ENCODE assay signal across 20 mouse cellular contexts in the genomic region with DNA sequence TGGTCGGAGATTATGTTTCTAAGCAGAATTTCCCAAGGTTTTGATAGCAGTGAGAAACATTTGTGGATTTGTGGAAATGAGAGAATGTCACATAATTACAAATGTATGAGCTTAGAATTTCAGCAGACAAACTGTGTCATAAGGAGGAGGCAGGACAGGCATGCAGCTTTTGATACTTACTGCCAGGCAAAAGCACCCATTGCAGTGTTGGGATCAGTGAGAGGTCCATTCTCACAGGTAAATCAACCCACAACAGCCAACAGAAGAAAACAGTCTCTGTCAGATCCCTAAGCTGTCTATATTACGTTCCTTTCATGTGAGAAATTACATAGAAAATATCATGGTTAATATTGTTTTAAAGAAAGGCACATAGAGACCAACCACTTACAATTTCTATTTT. TPM values are rescaled to one million over a fixed set of nuclear protein-coding genes. Genes with fewer than 3 reads are reported as not detected.
"Had no signal": no experiment of that assay in that cellular context is flagged by ENCODE, and none has a peak within 500 bp of the region (broad histone marks: within the 10 kb centered on the region; RNA-seq: fewer than 3 reads in every experiment).

No protein-coding gene starts in this region.

- DNase-seq: kidney, adult 8-10 months; kidney, postnatal 10 days; kidney, postnatal 36 days; layer of hippocampus, postnatal 36 days; liver, embryonic 13.5 days; lung, adult 2 months; lung, postnatal 14 days; right cerebral cortex, postnatal 25 days; spleen, adult 18-20 months; thymus, postnatal 25 days had no signal

- H3K36me3 ChIP-seq: kidney, embryonic 15.5 days; liver, embryonic 13.5 days; midbrain, embryonic 12.5 days; midbrain, embryonic 15.5 days; neural tube, embryonic 12.5 days; neural tube, embryonic 15.5 days; stomach, embryonic 15.5 days had no signal

- H3K4me2 ChIP-seq: kidney, embryonic 15.5 days; liver, embryonic 13.5 days; midbrain, embryonic 12.5 days; midbrain, embryonic 15.5 days; neural tube, embryonic 12.5 days; neural tube, embryonic 15.5 days; stomach, embryonic 15.5 days had no signal

- H3K27me3 ChIP-seq: kidney, embryonic 15.5 days; liver, embryonic 13.5 days; midbrain, embryonic 12.5 days; midbrain, embryonic 15.5 days; neural tube, embryonic 12.5 days; neural tube, embryonic 15.5 days; stomach, embryonic 15.5 days had no signal

- H3K9me3 ChIP-seq: kidney, embryonic 15.5 days; liver, embryonic 13.5 days; midbrain, embryonic 12.5 days; midbrain, embryonic 15.5 days; neural tube, embryonic 12.5 days; neural tube, embryonic 15.5 days; stomach, embryonic 15.5 days had no signal

- H3K9ac ChIP-seq: kidney, embryonic 15.5 days; liver, embryonic 13.5 days; midbrain, embryonic 12.5 days; midbrain, embryonic 15.5 days; neural tube, embryonic 12.5 days; neural tube, embryonic 15.5 days; stomach, embryonic 15.5 days had no signal

- H3K27ac ChIP-seq: kidney, embryonic 15.5 days; left cerebral cortex, adult 2 months; liver, embryonic 13.5 days; macrophage; midbrain, embryonic 12.5 days; midbrain, embryonic 15.5 days; neural tube, embryonic 12.5 days; neural tube, embryonic 15.5 days; stomach, embryonic 15.5 days had no signal

- H3K4me3 ChIP-seq: kidney, embryonic 15.5 days; left cerebral cortex, adult 2 months; liver, embryonic 13.5 days; midbrain, embryonic 12.5 days; midbrain, embryonic 15.5 days; neural tube, embryonic 12.5 days; neural tube, embryonic 15.5 days; stomach, embryonic 15.5 days had no signal

- ATAC-seq: midbrain, embryonic 15.5 days had no signal

- H3K4me1 ChIP-seq: kidney, embryonic 15.5 days; midbrain, embryonic 12.5 days; midbrain, embryonic 15.5 days; neural tube, embryonic 12.5 days; neural tube, embryonic 15.5 days; stomach, embryonic 15.5 days had no signal

RNA-seq across cellular contexts. Expression of a gene that starts 19.3 kb away (rescaled TPM):
- polyA plus RNA-seq: liver, adult 2 months; liver, embryonic 16.5 days; macrophage had no signal
